Mouse (Mus musculus) adipocyte (in vitro differentiated cells): ENCODE measurements around the gene Samm50.

Experiments used
- DNase-seq: peaks from one replicate; pipeline ENCODE4 v3.0.0-alpha.2; 2016; ENCODE audit warnings: low spot score

The Samm50 gene

DNA sequence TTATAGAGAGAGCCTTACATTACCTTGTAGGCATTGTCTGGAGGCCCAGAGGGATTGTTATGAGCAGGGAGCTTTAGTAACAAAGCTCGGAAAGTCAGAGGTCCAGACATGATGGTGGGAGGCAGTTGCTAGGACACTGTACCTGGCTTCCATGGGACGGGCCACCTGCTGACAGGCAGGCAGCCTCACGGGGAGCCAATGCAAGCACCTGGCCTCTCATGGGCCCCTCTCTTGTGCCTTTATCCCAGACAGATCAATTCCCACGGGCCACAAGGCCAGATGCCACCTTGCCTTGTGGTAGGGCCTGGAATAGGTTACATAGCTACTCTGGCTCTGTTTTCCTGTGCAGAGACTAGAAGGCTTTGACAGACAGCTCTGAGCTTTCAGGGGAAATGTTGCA is 19.5 kb downstream of the Samm50 start:
- DNase-seq: no peak

DNA sequence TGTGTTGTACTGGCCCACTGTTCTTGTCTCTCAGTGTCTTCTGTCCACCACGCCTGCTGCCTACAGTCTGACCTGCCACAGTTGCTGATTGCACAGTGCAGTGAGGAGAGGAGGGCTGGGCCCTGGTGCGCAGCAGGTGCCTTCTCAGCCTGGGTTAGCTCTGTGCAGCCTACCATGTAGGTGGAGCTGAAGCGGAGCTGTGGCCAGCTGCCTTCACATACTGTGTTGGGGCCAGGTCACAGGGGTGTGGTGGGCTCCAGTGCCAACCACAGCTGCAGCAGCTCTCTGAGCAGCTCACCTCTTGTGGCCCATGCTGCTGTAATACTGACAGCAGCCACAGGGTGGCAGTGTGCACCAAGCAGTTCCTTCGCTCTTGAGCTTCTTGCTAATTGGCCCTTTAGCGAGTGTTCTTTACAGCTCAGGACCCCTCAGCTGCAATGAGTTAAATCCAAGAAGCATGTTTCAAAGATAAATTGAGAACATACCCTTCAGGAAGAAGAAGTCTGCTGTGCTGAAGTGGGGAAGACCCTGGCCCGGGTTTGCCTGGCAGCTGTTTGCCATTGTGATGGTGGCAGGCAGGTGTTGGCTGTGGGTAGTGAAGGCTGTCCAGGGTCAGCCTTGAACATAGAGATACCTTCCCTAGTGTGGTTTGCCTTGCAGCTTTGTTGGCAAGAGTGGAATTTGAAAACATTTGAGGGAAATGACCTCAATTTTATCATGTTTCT is 20.2 kb downstream of the Samm50 start:
- peak; percentile 86 for DNase-seq

- DNase-seq: peak; percentile 33
These were observed 20.7 kb downstream of the Samm50 start for GRCm38 (mm10) chr15:84212756-84213105.

DNA sequence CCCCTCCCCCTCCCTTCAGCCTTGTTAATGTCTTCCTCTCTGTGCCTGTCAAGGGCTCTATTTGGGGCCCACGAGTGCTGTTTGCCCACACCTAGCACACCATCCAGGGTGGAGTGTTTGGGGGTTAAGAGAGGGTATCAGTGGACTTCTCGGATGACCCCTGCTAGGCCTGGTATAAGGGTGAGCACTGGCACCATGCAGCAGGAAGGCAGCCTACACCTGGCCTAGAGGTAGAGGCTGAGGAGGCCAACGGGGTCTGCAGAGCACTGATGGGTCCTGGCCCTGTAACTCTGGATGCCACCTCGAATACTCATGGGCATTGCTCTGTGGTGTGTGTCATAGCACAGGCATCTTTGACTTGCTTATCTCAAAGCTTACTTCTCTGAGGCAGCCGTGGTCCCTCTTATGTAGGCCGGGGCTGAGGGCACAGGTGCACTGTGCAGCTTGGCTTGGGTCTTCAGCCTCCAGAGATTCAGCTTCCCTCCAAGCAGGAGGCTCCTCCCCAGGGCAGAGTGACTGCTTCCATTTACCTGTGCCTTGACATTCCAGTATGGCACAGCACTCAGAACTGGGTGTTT is 21.2 kb downstream of the Samm50 start:
- DNase-seq: no peak

DNA sequence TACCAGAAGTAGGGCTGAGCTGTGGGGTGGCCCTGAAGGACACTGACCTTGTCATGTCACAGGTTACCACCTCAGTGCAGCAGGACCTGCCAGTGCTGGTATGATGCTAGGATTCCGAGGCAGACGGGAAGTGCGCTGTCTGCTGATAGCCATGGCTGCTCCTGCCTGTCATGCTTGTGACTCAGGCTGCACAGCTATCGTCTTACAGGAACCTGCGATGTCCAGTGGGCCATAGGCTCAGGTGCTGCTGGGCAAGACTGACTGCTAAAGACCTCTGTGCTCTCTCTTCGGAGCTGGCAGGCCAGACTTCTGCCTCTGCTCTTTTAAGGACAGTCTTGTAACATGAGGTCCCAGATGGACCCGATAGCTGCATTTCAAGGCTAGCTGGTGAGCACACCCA is 22.4 kb downstream of the Samm50 start:
- DNase-seq: no peak

DNA sequence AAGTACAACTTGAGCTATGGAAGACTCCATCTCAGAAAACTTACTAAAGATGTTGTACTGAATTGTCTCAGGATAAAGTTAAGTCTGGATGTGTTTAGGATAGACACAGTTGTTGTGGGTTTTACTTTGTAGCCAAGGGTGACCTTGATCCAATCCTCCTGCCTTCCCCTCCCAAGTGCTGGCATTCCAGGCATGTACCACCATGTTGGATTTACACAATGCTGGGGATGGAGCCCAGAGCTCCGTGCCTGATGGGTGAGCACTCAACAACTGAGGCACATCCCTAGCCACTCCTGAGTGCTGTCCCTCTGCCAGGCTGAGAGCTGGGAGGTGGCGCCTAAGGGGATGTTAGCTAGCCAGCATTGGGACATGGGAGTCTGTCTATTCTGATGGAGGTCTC is 23.2 kb downstream of the Samm50 start:
- DNase-seq: no peak

DNA sequence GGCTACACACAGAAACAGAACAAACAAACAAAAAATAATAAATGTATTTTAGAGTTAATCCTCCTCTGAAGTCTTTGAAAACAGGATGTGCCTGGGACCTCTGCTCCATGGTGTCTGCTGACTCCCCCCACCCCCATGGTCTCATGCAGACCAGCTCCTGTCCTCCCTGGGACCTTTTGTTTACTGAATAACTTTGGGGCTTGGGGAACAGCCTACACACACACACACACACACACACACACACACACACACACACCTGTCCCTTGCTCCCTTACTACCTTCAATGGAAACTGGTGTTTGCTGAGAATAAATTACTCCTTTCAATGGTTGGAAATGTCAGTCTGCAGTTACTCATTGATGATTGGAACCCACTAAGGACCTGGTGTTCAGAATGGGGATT is 24.0 kb downstream of the Samm50 start:
- DNase-seq: no peak

GRCm38 (mm10) chr15:84216461-84217084 is 24.5 kb downstream of the Samm50 start:
- DNase-seq: peak; percentile 13

DNA sequence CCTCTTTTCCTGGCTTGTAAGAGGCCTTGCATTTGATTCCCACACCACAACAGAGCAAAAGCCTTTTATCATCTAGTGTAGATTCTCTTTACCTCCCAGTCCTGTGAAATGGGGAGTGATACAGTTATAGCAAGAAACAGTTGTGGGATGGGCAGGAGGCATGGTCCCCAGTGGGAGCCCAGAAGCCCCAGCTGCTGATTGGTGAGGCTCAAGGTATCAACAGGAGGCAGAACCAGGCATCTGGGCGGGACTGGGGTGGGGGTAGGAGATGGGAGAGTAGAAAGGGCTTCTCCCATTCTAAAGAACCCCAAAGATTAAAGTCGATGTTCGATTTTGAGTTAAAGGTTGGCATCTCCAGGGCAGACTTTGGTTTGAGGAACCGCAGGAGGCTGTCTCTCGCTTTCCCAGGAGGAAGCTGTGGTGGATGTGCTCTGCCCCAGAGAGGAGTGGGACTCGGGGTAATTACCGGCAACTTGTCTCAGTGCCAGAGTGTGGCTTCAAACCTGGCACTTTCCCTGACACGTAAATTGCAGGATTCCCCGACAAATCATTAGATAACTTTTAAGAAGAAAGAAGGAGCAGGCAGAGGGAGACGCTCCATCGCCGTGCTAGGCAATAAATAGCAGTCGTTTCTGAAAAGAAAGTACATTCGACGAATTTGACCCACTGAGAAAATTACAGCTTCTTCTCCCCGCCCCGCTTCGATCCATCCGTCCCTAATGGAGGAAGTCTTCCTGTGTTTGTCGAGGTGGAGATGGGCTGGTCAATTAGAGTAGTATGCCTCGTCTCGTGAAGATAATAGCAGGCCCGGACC is 26.1 kb downstream of the Samm50 start:
- DNase-seq: no peak

DNA sequence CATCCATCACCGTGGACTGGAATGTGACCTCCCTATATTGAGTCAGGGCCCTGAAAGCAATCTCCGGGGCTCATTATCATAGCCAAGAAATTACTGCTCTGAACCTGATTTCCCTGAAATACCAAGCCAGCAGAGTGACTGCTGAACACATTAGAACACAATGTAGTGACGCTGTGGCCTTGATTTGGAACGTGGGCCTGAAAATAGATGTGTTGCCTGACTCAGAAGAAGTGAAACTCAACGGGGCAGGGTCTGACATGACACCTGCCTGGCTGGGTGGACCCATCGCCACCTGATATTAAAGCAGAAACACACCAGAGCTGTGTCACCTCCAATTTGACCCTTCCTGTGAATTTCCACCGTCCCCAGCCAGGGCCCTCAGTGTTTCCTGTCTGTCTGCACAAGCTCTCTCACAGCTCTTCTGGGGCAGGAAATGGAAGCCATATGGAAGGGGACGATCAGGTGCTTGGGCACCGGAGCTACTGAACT is 26.8 kb downstream of the Samm50 start:
- no peak for DNase-seq

DNA sequence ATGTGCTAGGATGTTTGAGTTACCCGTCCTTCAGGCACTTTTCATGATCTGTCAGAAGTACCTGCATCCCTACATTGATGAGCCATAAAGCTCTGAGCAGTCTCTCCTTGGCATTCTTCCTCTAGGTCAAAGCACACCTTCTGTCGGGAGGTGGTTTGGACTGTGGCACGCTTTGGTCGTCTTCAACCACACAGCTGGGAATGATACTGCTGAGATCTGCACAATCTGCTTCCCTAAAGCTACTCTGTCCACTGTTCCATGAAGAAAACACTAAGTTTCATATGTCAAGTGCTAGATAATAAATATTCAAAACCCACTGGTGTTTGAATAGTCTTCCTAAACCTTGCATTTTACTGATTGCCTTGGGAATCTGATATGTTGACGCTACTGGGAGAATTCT is 29.5 kb downstream of the Samm50 start:
- DNase-seq: no peak

DNA sequence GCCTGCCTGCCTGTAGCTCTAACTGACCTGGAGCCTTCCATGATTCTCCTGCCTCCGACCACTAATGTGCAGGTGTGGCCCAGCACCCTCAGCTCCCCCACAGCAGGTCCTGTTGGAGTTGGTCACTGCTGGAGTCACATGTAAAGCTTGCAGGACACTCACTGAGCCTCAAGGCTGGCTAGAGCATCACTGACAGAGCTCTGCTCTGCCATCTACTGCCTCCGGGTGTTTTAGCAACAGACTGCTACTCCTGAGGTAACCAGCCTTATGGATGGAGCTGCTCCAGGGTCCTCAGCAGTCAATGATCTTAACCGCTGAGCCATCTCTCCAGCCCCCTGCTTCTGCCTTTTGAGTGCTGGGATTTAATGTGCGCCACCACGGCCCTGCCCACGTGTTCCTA is 31.4 kb downstream of the Samm50 start:
- no peak for DNase-seq

DNA sequence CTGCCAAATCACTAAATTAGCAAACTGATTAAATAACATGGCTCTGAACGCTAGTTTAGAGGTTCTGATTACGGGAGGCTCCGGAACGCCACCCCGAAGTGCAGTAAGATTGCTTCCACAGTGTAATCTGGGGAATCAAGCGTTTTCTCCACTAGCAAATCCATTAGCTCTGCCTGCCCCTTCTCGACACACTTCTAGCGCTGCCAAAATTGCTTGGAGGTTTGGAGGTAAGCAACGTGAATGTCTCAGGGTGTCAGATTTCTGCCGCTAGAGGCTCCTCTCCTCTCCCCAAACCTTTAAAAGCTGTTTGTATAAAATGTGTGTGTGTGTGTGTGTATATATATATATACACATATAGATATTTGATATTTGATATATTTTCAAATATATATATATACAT is 32.7 kb downstream of the Samm50 start:
- no peak for DNase-seq

DNA sequence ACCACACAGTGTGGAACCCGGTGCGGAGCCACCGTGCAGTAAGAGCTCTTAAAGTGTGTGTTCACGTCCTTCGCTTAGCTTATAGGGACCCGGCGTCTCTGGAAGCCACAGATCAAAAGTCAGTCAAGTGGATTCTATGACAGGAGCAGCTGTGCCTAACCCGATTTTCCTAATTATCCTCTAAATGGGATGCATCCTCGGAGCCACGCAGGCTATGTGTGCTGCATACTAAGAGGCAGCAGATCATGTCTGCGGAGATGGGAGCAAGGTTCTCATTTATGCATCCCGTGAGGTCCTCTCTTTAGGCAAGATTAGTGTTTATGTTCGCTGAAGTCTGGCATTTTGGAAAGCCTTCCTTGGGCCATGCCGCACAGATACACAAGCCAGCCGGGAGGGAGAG is 34.9 kb downstream of the Samm50 start:
- no peak for DNase-seq

GRCm38 (mm10) chr15:84230661-84231060 is 38.6 kb downstream of the Samm50 start:
- no peak for DNase-seq

GRCm38 (mm10) chr15:84231113-84231712 is 39.2 kb downstream of the Samm50 start:
- DNase-seq: no peak

DNA sequence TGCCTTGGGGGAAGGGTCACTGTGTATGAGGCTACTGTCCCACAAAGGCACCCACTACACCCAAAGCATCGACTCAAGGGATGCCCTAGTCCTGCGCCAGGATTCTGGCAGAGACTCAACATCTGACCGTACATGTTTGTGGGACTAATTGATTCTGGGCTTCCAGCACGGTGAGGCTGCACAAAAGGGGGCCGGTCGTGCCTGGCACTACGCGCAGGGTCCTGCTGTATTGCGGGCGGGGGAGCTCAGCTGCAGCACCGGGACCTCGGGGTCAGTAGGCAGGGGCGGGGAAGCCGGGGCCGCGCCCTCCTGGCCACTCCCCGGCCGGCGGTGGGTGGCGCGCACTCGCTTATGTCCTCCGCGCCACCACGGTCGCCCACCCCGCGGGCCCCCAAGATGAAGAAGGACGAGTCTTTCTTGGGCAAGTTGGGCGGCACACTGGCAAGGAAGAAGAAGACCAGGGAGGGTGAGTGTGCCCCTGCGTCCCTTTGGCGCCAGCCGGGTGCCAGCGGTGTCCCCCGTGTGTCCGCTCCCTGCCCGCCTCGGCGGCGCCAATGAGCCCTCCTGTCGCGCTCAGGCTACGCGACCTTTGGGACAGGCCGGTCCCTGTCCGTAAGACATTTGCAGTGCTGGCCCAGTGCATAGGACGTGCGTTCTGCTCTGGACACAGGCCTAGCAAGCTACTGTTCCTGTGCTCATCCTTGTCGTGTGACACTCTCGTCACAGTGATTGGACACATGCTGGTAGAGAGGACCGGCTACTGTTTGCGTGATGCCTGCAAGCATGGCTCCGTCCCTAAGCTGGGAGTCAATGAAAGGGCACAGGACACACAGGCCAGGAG is 39.9 kb downstream of the Samm50 start, which contains the start of gene Parvb:
TSS of gene Parvb (plus strand) at position 323 of the 841 bp plus-strand sequence.
- DNase-seq: peak; percentile 14

DNA sequence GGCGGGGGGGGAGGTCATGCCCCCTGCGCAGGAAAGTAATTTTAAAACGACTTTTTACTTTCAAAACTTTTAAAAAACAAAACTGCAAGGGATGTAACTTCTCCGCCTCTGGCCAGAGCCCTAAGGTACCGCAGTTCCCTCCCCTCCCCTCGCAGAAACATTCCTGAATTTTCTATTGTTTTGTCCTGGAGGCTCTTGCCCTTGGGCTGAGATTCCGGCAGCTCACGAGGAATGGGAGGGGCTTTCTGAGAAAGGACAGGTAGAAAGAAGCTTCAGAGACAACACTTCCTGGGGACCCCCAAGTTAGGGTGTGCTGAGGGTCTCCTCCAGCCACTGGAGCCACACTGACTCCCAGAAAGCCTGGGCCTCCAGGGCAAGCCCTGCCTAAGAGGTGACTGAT is 40.6 kb downstream of the Samm50 start:
- no peak for DNase-seq

DNA sequence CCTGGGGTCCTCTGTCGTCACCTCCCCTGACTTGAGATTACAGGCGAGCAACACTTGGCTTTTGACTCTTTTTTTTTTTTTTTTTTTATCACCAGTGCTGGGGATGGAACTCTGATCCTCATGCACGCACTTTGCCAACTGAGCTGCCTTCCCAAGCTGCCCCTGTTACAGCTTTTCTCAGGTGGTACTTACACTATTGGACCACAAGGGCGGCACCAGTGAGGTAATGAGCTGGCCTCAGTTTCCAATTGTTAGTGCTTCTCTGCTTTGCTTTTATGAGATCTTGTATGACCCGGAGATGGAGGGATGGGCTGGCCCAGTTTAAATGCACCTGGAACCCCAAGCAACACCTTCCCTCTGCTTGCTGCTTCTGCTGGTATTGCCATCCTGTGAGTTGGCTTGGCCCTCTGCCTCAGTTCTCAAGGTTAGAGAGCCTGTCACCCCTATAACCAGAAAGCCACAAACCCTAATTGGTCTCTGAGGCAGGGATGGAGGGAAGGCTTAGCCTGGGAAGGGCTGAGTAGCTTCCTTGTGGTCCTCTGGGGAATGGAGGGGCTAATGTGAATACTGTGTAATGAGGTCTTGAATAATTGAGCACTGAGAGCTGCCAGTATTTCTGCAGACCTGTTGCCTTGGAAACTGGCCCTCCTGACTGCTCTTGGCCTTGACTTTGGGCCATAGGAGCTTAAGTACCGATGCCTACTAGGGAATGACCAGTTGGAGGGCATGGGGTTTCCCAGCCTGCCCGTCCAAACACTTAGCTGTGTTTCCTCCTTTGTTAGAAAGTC is 42.9 kb downstream of the Samm50 start:
- no peak for DNase-seq

GRCm38 (mm10) chr15:84235646-84236045 is 43.6 kb downstream of the Samm50 start:
- DNase-seq: no peak
